Mouse (Mus musculus): Measurements from ENCODE around the gene Wfdc1.

The Wfdc1 gene

GRCm38 (mm10) chr8:119637381-119637780 lies 28.8 kb upstream of the Wfdc1 start:
- in situ Hi-C loops (cut with MboI; ENCODE audit: unreplicated experiment in 2 of 2), result no loop called here

DNA sequence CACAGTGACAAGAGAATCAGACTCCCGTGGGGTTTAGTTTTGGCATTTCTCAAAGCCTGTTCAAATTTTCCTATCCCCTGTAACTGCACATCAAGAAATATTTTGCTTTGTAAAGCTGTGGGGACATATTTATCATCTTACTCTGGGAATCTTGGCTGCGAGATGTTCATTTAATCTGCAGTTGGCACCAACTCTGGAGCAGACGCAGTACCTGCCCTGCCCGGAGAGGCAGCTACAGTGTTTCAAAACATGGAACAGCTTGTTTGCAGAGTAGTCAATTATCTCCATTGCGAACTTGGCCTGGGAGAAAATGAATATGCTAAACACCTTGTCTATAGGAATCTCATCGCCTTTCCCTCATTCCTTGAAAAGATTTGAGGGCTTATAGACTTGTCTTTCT lies 27.9 kb upstream of the Wfdc1 start:
- in situ Hi-C loops (cut with MboI; ENCODE audit: unreplicated experiment in 2 of 2), result no loop called here

GRCm38 (mm10) chr8:119639798-119640197 lies 26.4 kb upstream of the Wfdc1 start:
- in situ Hi-C loops (cut with MboI; ENCODE audit: unreplicated experiment in 2 of 2), result no loop called here

- in situ Hi-C loops (cut with MboI; ENCODE audit: unreplicated experiment in 2 of 2), result no loop called here
Measured at GRCm38 (mm10) chr8:119641058-119641457, 25.1 kb upstream of the Wfdc1 start.

DNA sequence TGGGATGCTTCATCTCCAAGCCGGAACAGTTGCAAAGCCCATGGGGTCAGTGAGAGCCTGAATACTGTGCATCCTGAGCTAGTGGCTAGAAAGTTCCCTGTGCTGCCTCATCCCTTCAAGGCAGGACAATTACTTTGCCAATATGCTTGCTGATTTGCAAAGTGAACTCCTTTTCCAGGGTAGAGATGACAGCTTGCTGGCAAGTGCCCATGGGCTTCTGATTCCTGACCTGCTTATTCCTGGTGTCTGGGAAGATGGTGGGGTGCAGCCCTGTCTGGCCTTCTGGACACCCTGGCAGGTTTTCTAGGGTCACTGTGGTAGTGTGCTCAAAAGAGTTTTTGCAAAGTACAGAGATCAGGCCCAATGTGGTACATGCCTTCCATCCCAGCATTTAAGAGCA lies 23.2 kb upstream of the Wfdc1 start:
- in situ Hi-C loops (cut with MboI; ENCODE audit: unreplicated experiment in 2 of 2), result no loop called here

- in situ Hi-C loops (cut with MboI; ENCODE audit: unreplicated experiment in 2 of 2), result no loop called here
Measured at GRCm38 (mm10) chr8:119644429-119644960, 21.7 kb upstream of the Wfdc1 start.

DNA sequence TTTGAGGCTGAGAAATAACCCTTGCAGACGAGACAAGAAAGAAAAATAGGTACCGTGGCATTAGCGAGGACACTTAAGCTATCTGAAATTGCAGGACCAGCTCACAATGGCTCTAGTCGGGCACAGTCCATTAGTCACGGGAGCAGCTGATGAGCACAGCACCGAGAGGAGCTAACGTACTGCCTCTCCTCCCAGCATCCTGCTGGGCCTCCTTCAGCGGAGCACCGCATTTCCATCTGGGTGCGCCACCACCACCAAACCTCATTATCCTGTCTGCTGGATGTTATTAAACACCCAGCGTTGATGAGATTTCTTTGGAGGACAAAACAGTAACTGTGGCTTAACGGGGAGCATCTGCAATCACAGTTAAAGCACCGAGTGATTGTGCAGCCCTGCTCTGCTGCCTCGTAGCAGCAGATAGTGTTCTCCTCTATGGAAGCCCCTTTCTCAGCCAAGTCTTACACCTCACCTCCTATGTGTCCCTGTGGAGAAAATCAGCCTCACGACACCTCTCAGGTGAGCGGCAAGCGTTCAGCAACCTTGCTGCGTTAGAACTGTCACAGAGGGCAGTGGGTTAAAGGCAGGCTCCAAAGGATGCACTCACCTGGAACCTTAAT lies 21.1 kb upstream of the Wfdc1 start:
- in situ Hi-C loops (cut with MboI; ENCODE audit: unreplicated experiment in 2 of 2), result no loop called here

GRCm38 (mm10) chr8:119646197-119646596 lies 20.0 kb upstream of the Wfdc1 start:
- in situ Hi-C loops (cut with MboI; ENCODE audit: unreplicated experiment in 2 of 2), result no loop called here

DNA sequence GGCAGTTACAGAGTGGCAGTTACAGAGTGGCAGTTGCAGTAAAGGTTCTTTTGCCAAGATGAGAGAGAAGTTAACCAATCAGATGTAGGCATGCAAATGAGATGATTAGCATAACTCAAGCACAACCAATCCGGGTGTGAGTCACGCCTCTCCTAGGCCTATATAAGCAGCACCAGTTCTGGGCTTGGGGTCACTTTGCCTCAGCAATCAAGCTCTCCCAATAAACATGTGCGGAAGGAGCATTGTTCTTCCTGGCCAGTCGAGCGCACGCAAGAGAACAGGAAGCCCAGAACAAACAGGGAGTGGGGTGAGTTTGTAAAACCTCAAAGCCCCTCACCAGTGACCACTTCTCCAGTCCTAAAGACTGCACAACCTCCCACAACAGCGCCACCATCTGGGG lies 19.3 kb upstream of the Wfdc1 start:
- in situ Hi-C loops (cut with MboI; ENCODE audit: unreplicated experiment in 2 of 2), result no loop called here

DNA sequence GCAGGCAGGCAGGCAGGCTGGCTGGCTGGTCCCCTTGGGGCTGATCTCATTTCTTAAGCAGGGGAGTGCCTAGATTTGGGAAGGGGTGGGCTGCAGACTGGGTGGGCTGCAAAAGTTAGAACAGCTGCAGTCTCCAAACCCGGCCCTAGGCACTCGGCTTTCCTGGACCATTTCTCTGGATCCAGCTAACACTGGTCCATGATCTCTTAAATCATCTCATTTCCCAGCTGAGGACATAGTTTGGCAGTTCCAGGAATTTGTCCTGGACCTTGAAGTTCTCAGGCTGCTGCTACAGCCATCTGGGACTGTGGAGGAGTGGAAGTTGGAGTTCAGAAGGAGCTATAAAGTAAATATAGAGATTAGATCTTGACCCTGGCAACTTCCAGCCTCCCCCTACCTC lies 14.8 kb upstream of the Wfdc1 start:
- in situ Hi-C loops (cut with MboI; ENCODE audit: unreplicated experiment in 2 of 2), result no loop called here

- in situ Hi-C loops (cut with MboI; ENCODE audit: unreplicated experiment in 2 of 2), result no loop called here
Measured at GRCm38 (mm10) chr8:119656709-119657464, 9.3 kb upstream of the Wfdc1 start.

DNA sequence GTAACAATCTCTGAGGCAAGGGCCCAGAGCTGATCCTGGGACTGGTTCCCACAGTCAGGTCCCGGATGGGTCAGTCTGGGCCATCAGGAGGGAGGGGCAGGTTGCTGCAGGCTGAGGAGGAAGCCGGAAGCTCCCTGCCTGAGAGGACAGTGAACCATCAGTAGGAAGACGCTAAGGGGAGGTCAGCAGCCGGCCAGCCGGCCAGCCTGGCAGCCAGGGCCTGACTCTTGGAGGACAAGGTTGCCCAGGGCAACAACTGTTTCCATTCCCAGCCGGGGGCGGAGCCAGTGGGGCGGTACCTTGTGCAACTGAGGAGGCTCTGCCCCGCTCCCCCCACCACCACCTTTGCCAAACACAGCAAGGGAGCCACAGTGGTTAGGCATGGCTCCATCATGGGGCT lies 5.1 kb upstream of the Wfdc1 start:
- in situ Hi-C loops (cut with MboI; ENCODE audit: unreplicated experiment in 2 of 2), result no loop called here

GRCm38 (mm10) chr8:119661892-119662291 lies 4.3 kb upstream of the Wfdc1 start:
- in situ Hi-C loops (cut with MboI; ENCODE audit: unreplicated experiment in 2 of 2), result no loop called here

GRCm38 (mm10) chr8:119663440-119663839 lies 2.7 kb upstream of the Wfdc1 start:
- in situ Hi-C loops (cut with MboI; ENCODE audit: unreplicated experiment in 2 of 2), result no loop called here

GRCm38 (mm10) chr8:119665270-119665669 lies 895 bp upstream of the Wfdc1 start:
- in situ Hi-C loops (cut with MboI; ENCODE audit: unreplicated experiment in 2 of 2), result no loop called here

- in situ Hi-C loops (cut with MboI; ENCODE audit: unreplicated experiment in 2 of 2), result no loop called here
Measured at GRCm38 (mm10) chr8:119668447-119668846, 2.3 kb downstream of the Wfdc1 start.

DNA sequence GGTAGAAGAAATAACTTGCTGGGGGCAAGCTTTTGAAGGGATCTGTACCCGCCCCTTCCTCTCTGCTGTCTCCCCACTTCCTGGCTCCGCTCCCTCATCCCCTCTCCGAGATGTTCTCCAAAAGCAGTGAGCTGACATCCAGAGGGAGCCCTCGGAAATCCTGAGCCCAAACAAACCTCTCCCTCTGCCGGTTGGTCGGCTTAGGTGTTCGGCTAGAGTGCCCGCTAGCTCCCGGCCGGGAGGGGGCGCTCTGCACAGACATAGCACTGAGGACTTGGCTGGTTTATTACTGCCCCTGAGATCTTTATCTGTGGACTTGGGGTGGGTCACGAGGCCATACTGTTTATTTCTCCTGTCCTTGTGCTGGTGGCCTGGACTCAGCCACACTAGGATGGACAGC lies 3.1 kb downstream of the Wfdc1 start:
- in situ Hi-C loops (cut with MboI; ENCODE audit: unreplicated experiment in 2 of 2), result no loop called here

DNA sequence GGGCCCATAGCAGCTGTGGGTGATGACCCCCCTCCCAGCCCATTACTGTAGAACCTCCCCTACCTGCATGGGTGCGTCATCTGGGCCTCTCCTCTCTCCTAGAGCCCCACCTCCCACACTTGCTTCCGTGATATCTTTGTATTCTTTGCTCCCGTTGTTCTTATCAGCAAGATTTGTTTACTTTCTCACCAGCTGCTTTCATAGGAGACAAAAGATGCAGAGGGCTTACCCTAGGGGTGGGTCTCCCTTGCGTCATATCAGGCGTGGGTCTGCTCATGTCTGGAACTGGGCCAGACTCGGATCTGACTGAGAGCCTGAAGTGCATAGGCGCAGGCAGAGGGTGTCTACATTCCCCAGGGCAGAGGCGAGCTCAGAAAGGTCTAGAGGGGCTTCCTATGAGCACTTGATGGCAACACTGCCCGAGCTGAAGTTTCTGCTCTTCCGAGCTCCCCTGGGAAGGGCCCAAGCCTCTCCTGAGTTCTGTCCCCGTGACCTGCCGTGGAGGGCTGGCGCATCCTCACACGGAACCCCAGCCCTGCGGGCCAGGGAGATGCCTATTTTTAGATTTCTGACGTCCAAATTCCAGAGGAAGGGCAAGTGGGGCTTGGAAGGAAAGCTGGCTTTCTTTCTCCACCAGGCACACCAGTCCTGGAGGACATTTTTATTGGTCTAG lies 4.4 kb downstream of the Wfdc1 start:
- in situ Hi-C loops (cut with MboI; ENCODE audit: unreplicated experiment in 2 of 2), result loop anchor here (5.0 to 10.0 kb wide), 4 partner anchors 223 to 446 kb away; partner anchors contain the start of gene Necab2 (in 2 of the 2)

DNA sequence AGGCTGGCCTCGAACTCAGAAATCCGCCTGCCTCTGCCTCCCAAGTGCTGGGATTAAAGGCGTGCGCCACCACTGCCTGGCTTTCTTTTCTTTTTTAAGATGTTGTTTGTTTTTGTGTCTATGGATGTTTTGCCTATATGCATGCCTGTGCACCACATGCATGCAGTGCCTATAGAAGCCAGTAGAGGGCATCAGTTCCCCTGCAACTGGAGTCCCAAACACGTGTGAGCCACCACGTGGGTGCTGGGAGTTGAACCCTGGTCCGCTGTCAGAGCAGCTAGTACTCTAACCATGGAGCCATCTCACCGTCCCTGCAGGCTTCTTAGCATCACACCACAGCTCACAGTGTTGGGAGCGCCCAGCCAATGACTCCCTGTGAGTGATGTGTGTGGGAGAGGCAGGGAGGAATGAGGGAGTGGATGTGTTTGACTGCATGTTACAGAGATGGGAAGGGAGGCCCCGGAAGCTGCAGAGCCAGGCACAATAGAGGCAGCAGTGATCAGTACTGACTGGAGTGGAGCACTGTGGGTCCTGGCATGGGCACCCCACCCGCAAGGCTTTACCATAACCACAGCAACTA lies 7.9 kb downstream of the Wfdc1 start:
- in situ Hi-C loops (cut with MboI; ENCODE audit: unreplicated experiment in 2 of 2), result loop anchor here (5.0 to 10.0 kb wide), 4 partner anchors 227 to 449 kb away; partner anchors contain the start of gene Necab2 (in 2 of the 2)

GRCm38 (mm10) chr8:119675457-119675856 lies 9.3 kb downstream of the Wfdc1 start:
- in situ Hi-C loops (cut with MboI; ENCODE audit: unreplicated experiment in 2 of 2), result loop anchor here in 1 of 2 experiments (5.0 to 10.0 kb wide), 5 partner anchors 231 to 451 kb away; partner anchors contain the start of gene Necab2

DNA sequence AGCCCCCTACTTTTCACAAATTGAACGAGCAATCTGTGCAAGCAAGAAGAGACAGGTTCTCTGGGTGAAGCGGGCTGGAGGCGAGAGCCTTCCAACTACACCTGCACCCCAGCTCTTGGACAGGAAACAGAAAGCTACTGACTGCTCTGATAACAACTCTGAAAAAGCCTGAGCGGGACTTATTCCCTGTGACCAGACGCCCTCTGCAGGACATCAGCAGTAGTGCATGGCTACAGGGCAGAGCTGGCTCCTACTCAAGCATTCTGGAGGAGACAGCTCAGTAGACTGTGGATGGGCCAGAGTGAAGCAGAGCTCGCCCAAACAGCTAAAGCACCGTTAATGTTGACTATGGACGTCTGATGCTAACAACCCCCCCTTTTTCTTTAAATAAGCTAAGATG lies 10.2 kb downstream of the Wfdc1 start:
- in situ Hi-C loops (cut with MboI; ENCODE audit: unreplicated experiment in 2 of 2), result loop anchor here in 1 of 2 experiments (5.0 to 10.0 kb wide), 5 partner anchors 232 to 452 kb away; partner anchors contain the start of gene Necab2
